Mouse (Mus musculus): ENCODE results near the gene Gmpr.
"Not testable (repeated sequence)": the region's sequence is repeated elsewhere in the genome, so short reads cannot be mapped to it uniquely, and the experiment has no call there.

Gmpr gene

DNA sequence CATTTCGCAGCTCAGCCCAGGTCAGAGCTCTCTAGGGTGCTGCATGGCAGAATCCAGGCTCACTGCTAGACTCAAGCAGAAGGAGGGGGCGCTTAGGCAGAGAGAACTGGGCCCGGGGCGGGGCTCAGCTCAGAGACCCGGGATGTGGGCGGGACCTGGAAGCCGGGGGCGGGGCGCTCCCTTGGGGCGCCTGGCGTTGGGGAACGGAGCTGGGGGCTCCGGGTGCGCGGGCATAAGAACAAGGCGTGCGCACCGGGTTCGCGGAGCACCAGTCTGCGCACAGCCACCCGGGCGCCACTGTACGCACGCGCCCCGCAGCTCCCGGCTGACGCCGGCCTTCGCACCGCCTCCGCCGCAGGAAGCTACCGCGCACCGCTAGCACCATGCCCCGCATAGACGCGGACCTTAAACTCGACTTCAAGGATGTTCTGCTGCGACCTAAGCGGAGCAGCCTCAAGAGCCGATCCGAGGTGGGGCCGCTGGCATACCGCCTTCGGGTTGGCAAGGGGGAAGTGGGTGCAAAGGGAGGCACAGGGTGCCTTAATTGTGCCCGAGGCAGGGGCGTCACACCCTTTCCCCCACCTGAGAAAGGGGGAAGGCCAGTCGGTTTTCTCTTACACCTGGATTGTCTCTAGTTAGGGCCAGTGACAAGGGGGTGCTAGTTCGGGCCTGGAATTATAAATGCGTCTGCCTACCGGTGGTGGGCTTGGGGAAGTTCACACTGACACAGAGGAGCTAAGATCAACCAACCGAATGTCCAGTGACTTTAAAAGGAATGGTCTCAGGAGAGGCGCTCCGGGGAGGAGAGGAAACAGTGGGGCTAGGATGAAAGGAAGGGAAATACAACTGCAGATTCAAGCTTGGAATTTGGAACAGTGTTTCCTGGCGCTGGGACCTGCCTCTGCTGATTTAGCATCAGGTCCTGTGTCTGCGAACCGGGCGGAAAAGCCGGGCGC lies at the start of gene Gmpr:
Gmpr (plus strand) TSS at position 171 of the 956 bp plus-strand sequence.
- peak; percentile 75 for DNase-seq (ENCODE audit: low read depth, low spot score)

DNA sequence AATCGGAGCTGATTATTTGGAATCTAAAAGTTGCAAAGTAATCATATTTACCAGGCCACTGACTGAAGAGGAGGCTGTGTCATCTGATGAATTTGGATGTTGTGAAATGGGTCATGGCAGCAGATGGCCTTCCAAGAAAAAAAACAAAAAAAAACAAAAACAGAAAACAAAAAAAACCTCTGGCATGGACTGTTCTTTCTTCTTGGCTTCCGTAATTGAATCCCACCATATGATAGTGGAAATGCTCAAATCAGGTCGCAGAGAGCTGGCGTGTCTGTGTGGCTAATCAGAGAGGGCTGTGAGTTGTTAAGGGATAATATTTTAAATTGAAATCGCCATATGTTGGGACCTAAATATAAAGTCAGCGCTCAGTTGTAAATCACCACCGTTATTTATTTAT lies 49.8 kb upstream of the Gmpr start:
- no peak for DNase-seq (ENCODE audit: low read depth, low spot score)

DNA sequence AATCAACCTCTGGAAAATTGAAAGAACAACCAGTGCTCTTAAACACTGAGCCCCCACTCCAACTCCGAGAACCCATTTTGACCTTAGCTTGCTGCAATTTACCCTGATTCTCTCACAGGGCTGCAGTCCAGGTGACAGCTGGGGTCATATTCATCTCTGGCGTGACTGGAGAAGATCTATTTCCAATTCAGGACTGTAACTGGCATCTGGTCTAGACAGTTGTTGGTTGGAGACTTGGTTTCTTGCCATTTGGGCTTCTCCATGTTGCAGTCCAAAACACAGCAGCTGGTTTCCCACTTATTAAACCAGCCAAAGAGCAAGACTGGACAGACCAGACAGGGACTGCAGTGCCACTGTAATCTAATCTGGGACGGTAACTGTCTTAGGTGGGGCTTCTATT lies 47.1 kb upstream of the Gmpr start:
- DNase-seq (ENCODE audit: low read depth, low spot score): no peak

DNA sequence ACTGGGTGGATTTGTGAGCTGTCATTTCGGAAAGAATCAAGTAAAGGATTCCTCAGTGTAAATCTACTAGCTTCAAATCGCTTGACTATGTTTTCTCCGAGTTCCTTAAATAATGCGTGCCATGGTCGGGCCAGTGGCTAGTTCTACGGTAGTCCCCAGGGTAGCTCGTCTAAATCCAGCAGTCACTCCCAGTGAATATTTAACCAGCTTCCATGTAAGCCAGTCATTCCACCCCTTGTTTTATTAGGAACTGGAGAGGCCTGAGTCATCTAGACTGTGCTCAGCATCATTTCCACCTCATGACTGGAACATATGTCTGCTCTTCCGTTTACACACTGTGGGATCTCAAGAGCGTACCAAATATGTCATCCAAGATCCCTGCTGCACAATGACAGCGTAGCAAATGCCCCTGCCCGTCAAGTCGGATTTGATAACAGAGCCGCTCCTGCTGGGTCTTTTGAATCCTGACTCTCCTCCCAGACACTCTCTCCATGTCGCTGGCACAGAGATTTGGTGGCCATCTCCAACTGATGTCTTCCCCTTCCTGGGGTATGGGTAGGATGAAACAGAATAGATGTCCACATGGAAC lies 45.8 kb upstream of the Gmpr start:
- no peak for DNase-seq (ENCODE audit: low read depth, low spot score)

DNA sequence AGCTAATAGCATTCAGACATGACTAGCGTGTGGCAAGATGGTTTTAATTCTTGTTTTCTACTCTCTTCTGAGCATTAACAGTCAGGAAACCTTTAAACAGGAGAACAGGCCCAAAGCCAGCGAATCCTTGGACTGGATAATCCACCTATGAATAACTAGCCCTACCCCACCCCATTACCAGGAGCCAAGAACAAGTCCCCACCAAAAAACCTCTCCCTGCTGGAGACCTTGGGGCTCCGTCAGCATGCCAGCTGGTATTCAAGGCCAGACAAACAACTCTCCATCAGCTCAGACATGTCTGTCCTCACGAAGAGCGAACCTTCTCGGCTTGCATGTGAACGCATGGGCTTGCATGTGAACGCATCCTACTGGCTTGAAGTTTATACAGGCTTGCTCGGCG lies 41.6 kb upstream of the Gmpr start:
- no peak for DNase-seq (ENCODE audit: low read depth, low spot score)

DNA sequence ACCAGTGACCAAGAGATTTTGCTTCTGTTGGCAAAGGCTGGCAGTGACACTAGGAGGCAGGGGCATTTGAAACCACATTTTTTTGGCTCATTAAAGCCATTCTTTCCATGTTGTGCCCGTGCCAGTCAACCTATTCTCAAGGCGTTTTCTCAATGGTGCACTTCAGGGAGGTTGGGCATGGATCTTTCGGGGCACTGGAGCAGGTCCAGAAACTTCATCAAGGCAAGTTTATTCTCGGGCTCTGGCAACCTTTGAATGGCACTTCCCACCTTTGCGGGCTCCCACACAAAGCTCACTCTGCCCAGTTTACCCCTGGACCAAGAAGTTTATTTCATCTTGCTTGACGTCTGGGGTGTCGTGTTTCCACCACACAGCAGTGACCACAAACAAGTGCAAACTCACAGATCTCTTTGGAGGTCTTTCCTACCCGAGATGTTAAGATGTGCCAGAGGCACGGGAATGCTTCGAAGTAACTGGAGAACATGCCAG lies 41.2 kb upstream of the Gmpr start:
- no peak for DNase-seq (ENCODE audit: low read depth, low spot score)

- no peak for DNase-seq (ENCODE audit: low read depth, low spot score)
These were observed 38.5 kb upstream of the Gmpr start for GRCm38 (mm10) chr13:45468751-45469150.

- DNase-seq (ENCODE audit: low read depth, low spot score): no peak
These were observed 37.6 kb upstream of the Gmpr start for GRCm38 (mm10) chr13:45469481-45470301.

DNA sequence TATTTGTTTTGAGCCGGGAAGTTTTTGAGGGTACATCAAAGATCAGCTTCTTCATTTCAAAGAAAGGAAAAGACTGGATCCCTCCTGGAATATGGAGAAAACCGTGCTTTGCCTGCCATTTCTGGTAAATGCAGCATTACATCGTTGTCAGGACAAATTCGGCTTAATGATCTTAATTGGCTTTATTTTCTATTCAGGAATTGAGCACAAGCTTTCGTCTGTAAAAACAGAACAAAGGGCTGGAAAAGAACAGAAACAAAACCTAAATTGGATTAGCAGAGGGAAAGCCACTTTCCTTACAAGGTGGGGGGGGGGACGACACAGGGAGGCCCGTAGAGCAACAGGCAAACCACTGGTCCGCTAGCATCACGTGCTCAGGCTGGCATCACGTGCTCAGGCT lies 33.9 kb upstream of the Gmpr start:
- no peak for DNase-seq (ENCODE audit: low read depth, low spot score)

DNA sequence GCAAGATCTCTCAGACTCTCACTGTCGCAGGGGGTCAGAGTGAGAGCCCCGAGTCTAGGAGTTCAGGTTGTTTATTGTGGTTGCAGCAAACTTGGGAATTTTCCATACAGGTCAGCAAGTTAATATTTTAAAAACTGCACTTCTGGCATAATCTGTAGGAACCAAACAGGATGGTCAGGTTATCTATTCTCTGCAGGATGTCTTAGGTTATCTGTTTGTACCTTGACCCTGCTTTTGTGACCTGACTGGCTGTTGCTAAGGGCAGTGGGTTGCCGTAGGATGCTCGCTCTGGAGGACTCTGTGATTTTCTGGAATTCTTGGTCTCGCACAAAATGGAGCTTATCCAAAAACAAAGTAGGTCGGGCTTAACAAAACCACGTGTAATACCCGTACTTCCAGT lies 31.9 kb upstream of the Gmpr start:
- no peak for DNase-seq (ENCODE audit: low read depth, low spot score)

DNA sequence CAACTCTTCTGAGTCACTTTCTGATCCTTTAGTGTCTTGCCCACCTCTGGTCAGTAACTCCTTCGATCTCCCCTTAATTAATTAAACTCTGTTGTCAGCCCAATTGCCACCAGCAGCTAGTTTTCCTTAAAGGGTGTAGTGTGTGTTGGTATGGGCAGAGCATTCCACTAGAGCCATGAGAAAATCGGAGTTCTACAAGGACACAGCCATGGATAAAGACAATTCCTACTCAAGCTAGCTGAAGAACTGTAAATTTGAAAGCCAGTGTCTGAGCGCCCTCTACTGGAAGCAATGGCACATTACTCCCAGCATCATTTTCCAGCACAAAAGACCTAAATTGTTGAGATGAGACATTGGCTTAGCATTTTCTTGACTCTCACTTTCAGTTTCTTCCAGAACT lies 30.1 kb upstream of the Gmpr start:
- DNase-seq (ENCODE audit: low read depth, low spot score): peak; percentile 65

- no peak for DNase-seq (ENCODE audit: low read depth, low spot score)
These were observed 27.3 kb upstream of the Gmpr start for GRCm38 (mm10) chr13:45479951-45480350.

- DNase-seq (ENCODE audit: low read depth, low spot score): no peak
These were observed 24.0 kb upstream of the Gmpr start for GRCm38 (mm10) chr13:45483215-45483614.

GRCm38 (mm10) chr13:45483949-45484348 lies 23.3 kb upstream of the Gmpr start:
- not testable (repeated sequence) for DNase-seq (ENCODE audit: low read depth, low spot score)

DNA sequence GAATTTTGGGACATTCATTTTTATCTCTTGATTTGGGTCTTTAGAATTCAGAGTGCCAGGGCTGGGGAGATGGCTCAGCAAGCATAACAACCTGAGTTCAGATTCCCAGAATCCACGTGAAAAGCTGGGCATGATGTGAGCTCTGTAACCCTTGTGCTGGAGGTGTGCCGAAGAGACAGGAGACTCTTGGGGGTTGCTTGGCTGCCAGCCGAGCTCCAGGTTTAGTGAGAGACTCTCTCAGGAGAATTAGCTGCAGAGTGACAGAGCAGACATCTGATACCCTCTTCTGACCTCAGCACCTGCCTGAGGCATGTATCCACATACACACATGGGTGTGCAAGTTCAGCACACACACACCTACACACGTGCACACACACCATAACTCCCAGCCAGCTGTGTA lies 21.6 kb upstream of the Gmpr start:
- DNase-seq (ENCODE audit: low read depth, low spot score): no peak

GRCm38 (mm10) chr13:45486598-45486997 lies 20.6 kb upstream of the Gmpr start:
- DNase-seq (ENCODE audit: low read depth, low spot score): no peak

- DNase-seq (ENCODE audit: low read depth, low spot score): no peak
These were observed 15.1 kb upstream of the Gmpr start for GRCm38 (mm10) chr13:45491991-45492732.

- DNase-seq (ENCODE audit: low read depth, low spot score): no peak
These were observed 13.4 kb upstream of the Gmpr start for GRCm38 (mm10) chr13:45493846-45494245.

DNA sequence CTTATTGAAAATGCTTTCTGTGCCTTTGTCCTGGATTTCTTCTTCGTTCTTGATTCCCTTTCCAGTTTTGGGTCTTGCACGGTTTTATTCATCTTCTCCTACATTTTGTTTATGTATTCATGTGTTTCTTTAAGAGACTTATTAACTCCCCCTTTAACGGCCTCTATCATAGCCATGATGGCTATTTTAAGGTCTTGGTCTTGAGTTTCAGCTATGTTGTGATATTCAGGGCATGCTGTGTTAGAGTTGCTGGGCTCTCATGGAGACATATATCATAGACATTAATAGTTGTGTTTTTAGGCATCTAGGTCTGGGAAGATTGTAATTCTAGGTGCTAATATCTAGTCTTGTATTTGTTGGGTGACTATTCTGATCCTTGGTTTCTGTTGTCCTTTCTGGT lies 8.6 kb upstream of the Gmpr start:
- DNase-seq (ENCODE audit: low read depth, low spot score): no peak

- no peak for DNase-seq (ENCODE audit: low read depth, low spot score)
These were observed 7.9 kb upstream of the Gmpr start for GRCm38 (mm10) chr13:45499391-45499790.

- no peak for DNase-seq (ENCODE audit: low read depth, low spot score)
These were observed 7.3 kb upstream of the Gmpr start for GRCm38 (mm10) chr13:45499906-45500305.

Data from c-Kit-negative CD71-positive TER-119-positive erythroid progenitor cells, embryonic 14.5 days (primary cell).